Mouse (Mus musculus) liver, embryonic 14.5 days (tissue): ENCODE measurements at regions not wholly inside any gene's neighbourhood (a gene's known extent, or its start where the extent isn't known, plus 50 kb on each side); places are given as distances from the start of the nearest gene placed in this dataset.

Experiments used
- ATAC-seq: fragments of 200-750 bp; cut with Nextera tagmentation; 2 replicates; pipeline ENCODE4 v1.8.0; 2017; ENCODE audit warnings: moderate number of reproducible peaks, mild to moderate bottlenecking, moderate library complexity; ENCODE audit not compliant: insufficient read depth
- DNase-seq, 3 experiments: peaks; one replicate each; pipeline ENCODE4 v3.0.0-alpha.2; 2012 to 2013; ENCODE audit warnings: low read depth in 3 of 3, low spot score in 3 of 3
- H3K27ac ChIP-seq: fragments of 300-500 bp; sonication (generic); 2 replicates; pipeline ENCODE4 v1.5.1; 2014; ENCODE audit warnings: moderate library complexity, mild to moderate bottlenecking, control low read depth, inconsistent platforms
- H3K27me3 ChIP-seq: fragments of 300-500 bp; sonication (generic); 2 replicates; pipeline ENCODE4 v1.6.1; 2014; ENCODE audit warnings: mild to moderate bottlenecking, low read length, moderate library complexity; ENCODE audit not compliant: control insufficient read depth, insufficient read depth
- H3K36me3 ChIP-seq: fragments of 300-500 bp; sonication (generic); replicated peaks from 2 replicates; pipeline ENCODE4 v1.6.1; 2014; ENCODE audit warnings: low read depth; ENCODE audit not compliant: control insufficient read depth, insufficient read depth
- H3K4me1 ChIP-seq, 2 experiments: fragments of 200-500 bp in 1 of 2; fragments of 300-500 bp in 1 of 2; sonication (generic) in 1 of 2; replicated peaks; 2 replicates each; pipeline ENCODE4 v1.6.1; 2012 to 2014; ENCODE audit warnings: antibody characterized with exemption in 1 of 2, inconsistent platforms in 1 of 2, low read length in 1 of 2; ENCODE audit not compliant: control insufficient read depth in 2 of 2, insufficient read depth in 2 of 2
- H3K4me2 ChIP-seq: fragments of 300-500 bp; sonication (generic); 2 replicates; pipeline ENCODE4 v1.6.1; 2014; ENCODE audit warnings: low read depth, mild to moderate bottlenecking, control low read depth, moderate library complexity
- H3K4me3 ChIP-seq, 2 experiments: fragments of 200-500 bp in 1 of 2; fragments of 300-500 bp in 1 of 2; sonication (generic) in 1 of 2; 2 replicates each; pipeline ENCODE4 v1.5.1; 2012 to 2014; ENCODE audit warnings: low read depth in 2 of 2, low read length in 2 of 2, mild to moderate bottlenecking in 2 of 2, control low read depth in 1 of 2, inconsistent platforms in 1 of 2, moderate library complexity in 1 of 2; ENCODE audit not compliant: insufficient read depth in 1 of 2
- H3K9ac ChIP-seq: fragments of 300-500 bp; sonication (generic); replicated peaks from 2 replicates; pipeline ENCODE4 v1.6.1; 2014; ENCODE audit warnings: mild to moderate bottlenecking, control low read depth, moderate library complexity
- H3K9me3 ChIP-seq: fragments of 300-500 bp; sonication (generic); 2 replicates; pipeline ENCODE4 v1.6.1; 2016; ENCODE audit warnings: low read length, mixed read lengths; ENCODE audit not compliant: control insufficient read depth
- CTCF ChIP-seq: IDR thresholded peaks from 2 replicates; pipeline ENCODE4 v1.5.1; 2016; ENCODE audit warnings: antibody characterized with exemption, low read depth, control low read depth
- EP300 ChIP-seq: IDR thresholded peaks from 2 replicates; pipeline ENCODE4 v1.6.1; 2016; ENCODE audit warnings: antibody characterized with exemption, low read depth
- WGBS: fragments of 180-500 bp; shearing (Covaris S2); extraction: QIAGEN DNeasy Blood & Tissue Kit; methylation state at CpG from one replicate; pipeline ENCODE4 v1.1.7; 2014; ENCODE audit not compliant: insufficient replicate concordance; 5-methylcytosine and 5-hydroxymethylcytosine counted together

GRCm38 (mm10) chr9:86002996-86003395 is 160.8 kb downstream of the Tpbg start:
- ATAC-seq (no peak), DNase-seq (no peak)
- Histone ChIP-seq H3K4me2 (no peak overlapping the region), H3K4me3 (no peak overlapping the region), H3K27ac (no peak overlapping the region), H3K4me1 (no peaks in the 10 kb centered on the region), H3K27me3 (no peaks in the 10 kb centered on the region), H3K9me3 (no peaks in the 10 kb centered on the region), H3K36me3 (no peaks in the 10 kb centered on the region), H3K9ac (no peak overlapping the region)
- WGBS = 44% methylated on average over 2 of the region's 2 CpGs
- no peak for TF ChIP-seq CTCF
- no peak for TF ChIP-seq EP300

DNA sequence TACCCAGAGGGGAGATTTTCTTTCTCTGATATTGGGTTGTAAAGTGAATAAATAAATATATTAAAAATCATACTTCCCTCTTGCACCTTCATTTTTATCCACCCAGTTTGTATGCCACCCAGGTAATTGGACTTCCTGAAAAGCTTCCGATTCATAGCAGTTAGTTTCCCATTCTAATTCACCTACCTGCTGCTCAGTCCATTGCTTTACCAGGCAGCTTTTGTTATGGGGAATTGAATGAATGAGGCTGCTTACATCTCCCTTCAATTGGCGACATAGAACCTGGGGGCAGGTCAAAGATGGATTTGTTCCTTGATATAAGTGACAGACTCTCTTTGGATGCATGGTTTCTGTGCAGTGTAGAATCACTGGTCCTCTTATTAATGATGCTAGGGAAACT is 169.5 kb downstream of the Tpbg start:
- H3K4me1 ChIP-seq = no peaks in the 10 kb centered on the region
- TF ChIP-seq EP300 = no peak
- TF ChIP-seq CTCF = no peak
- no peaks in the 10 kb centered on the region for H3K36me3 ChIP-seq
- 48% methylated on average over 2 of the region's 2 CpGs for WGBS
- H3K4me2 ChIP-seq = no peak overlapping the region
- H3K9ac ChIP-seq = no peak overlapping the region
- H3K27me3 ChIP-seq = no peaks in the 10 kb centered on the region
- no peak overlapping the region for H3K27ac ChIP-seq
- H3K4me3 ChIP-seq = no peak overlapping the region
- H3K9me3 ChIP-seq = no peaks in the 10 kb centered on the region
- no peak for DNase-seq
- no peak for ATAC-seq

GRCm38 (mm10) chr9:86015841-86016240 is 173.7 kb downstream of the Tpbg start:
- no peak overlapping the region for H3K4me2 ChIP-seq
- 24% methylated on average over 4 of the region's 4 CpGs for WGBS
- no peak for TF ChIP-seq CTCF
- no peak for TF ChIP-seq EP300
- H3K4me3 ChIP-seq = no peak overlapping the region
- H3K9ac ChIP-seq = no peak overlapping the region
- no peak for DNase-seq
- H3K4me1 ChIP-seq = no peaks in the 10 kb centered on the region
- H3K9me3 ChIP-seq = no peaks in the 10 kb centered on the region
- H3K36me3 ChIP-seq = no peaks in the 10 kb centered on the region
- no peaks in the 10 kb centered on the region for H3K27me3 ChIP-seq
- no peak overlapping the region for H3K27ac ChIP-seq
- ATAC-seq = no peak

GRCm38 (mm10) chr9:86020133-86020532 is 178.0 kb downstream of the Tpbg start:
- H3K4me2 ChIP-seq = no peak overlapping the region
- no peak overlapping the region for H3K4me3 ChIP-seq
- ATAC-seq (no peak), DNase-seq (no peak)
- no peak overlapping the region for H3K27ac ChIP-seq
- 66% methylated on average over 6 of the region's 6 CpGs for WGBS
- H3K9me3 ChIP-seq = no peaks in the 10 kb centered on the region
- no peaks in the 10 kb centered on the region for H3K4me1 ChIP-seq
- no peak overlapping the region for H3K9ac ChIP-seq
- no peaks in the 10 kb centered on the region for H3K27me3 ChIP-seq
- no peaks in the 10 kb centered on the region for H3K36me3 ChIP-seq
- TF ChIP-seq CTCF (no peak), EP300 (no peak)

GRCm38 (mm10) chr9:86020765-86021164 is 178.6 kb downstream of the Tpbg start:
- DNase-seq (no peak), ATAC-seq (no peak)
- no peaks in the 10 kb centered on the region for H3K4me1 ChIP-seq
- no peak overlapping the region for H3K4me3 ChIP-seq
- H3K27me3 ChIP-seq = no peaks in the 10 kb centered on the region
- TF ChIP-seq CTCF = no peak
- no peak for TF ChIP-seq EP300
- no peak overlapping the region for H3K4me2 ChIP-seq
- H3K27ac ChIP-seq = no peak overlapping the region
- WGBS = 59% methylated on average over 4 of the region's 4 CpGs
- H3K9ac ChIP-seq = no peak overlapping the region
- no peaks in the 10 kb centered on the region for H3K36me3 ChIP-seq
- no peaks in the 10 kb centered on the region for H3K9me3 ChIP-seq
